Mouse (Mus musculus) hindbrain, embryonic 10.5 days (tissue): ENCODE data around the gene H1foo. TPM values are rescaled to one million over a fixed set of nuclear protein-coding genes. Genes with fewer than 3 reads are reported as not detected.

Source experiments
- DNase-seq: peaks from one replicate; pipeline ENCODE4 v3.0.0-alpha.2; 2017; ENCODE audit warnings: low spot score
- H3K27ac ChIP-seq: fragments of 300-500 bp; sonication (generic); 2 replicates; pipeline ENCODE4 v1.5.1; 2016; ENCODE audit warnings: mild to moderate bottlenecking, moderate library complexity
- H3K27me3 ChIP-seq: fragments of 300-500 bp; sonication (generic); 2 replicates; pipeline ENCODE4 v1.6.1; 2016; ENCODE audit warnings: mild to moderate bottlenecking; ENCODE audit not compliant: poor library complexity, insufficient read depth, severe bottlenecking
- H3K36me3 ChIP-seq: fragments of 300-500 bp; sonication (generic); 2 replicates; pipeline ENCODE4 v1.6.1; 2016; ENCODE audit warnings: mild to moderate bottlenecking, moderate library complexity
- H3K4me1 ChIP-seq: fragments of 300-500 bp; sonication (generic); replicated peaks from 2 replicates; pipeline ENCODE4 v1.6.1; 2016; ENCODE audit warnings: mild to moderate bottlenecking
- H3K4me3 ChIP-seq: fragments of 300-500 bp; sonication (generic); 2 replicates; pipeline ENCODE4 v1.5.1; 2016; ENCODE audit warnings: mild to moderate bottlenecking, moderate library complexity
- H3K9me3 ChIP-seq: fragments of 300-500 bp; sonication (generic); 2 replicates; pipeline ENCODE4 v1.6.1; 2016; ENCODE audit warnings: mild to moderate bottlenecking, moderate library complexity
- WGBS: fragments of 180-500 bp; shearing (Covaris S2); methylation state at CpG from one replicate; pipeline ENCODE4 v1.1.7; 2016; 5-methylcytosine and 5-hydroxymethylcytosine counted together
- polyA plus RNA-seq: library from polyadenylated mRNA; unstranded; fragments of >200 nt; fragmentation: Nextera tagmentation; extraction: Ambion mirVana; gene quantifications from 2 replicates; pipeline ENCODE4 v1.2.1, GENCODE M21; 2016

The H1foo gene
- polyA plus RNA-seq, 1 experiment from 2014 or later = not detected

GRCm38 (mm10) chr6:115956922-115957601 is 12.3 kb downstream of the H1foo start:
- Histone ChIP-seq H3K27me3 (no peaks in the 10 kb centered on the region), H3K4me3 (no peak overlapping the region), H3K4me1 (peaks cover 59% of the 10 kb centered on the region), H3K9me3 (no peaks in the 10 kb centered on the region), H3K27ac (peak overlapping the region; percentile 78), H3K36me3 (peaks cover 3% of the 10 kb centered on the region; the same call in 1 of the 2 replicates)
- WGBS = 48% methylated on average over 16 of the region's 16 CpGs
- DNase-seq = peak; percentile 53

DNA sequence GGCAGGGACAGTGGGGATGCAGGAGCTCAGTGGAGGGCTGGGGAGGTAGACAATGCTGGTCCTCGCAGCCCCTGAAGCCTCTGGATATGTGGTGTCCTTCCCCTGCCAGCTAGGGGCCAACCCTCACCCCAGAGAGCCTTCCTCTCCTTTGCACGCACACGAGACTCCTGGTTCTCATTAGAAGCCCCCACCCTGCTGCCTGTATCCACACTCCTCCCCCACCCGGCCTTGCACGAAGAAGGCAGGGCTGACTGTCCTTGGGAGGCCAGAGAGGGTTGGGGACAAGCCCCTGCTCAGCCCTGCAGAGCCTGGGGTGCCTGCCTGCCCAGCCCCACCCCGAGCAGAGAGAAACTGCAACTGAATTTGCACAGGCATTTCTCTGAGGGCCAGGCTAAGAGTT is 12.9 kb downstream of the H1foo start:
- H3K36me3 ChIP-seq = peaks cover 3% of the 10 kb centered on the region; the same call in 1 of the 2 replicates
- no peak overlapping the region for H3K4me3 ChIP-seq
- H3K27me3 ChIP-seq = no peaks in the 10 kb centered on the region
- no peaks in the 10 kb centered on the region for H3K9me3 ChIP-seq
- peak; percentile 22 for DNase-seq
- H3K4me1 ChIP-seq = peaks cover 65% of the 10 kb centered on the region
- WGBS = 38% methylated on average over 6 of the region's 6 CpGs
- peak overlapping the region; percentile 78 for H3K27ac ChIP-seq

DNA sequence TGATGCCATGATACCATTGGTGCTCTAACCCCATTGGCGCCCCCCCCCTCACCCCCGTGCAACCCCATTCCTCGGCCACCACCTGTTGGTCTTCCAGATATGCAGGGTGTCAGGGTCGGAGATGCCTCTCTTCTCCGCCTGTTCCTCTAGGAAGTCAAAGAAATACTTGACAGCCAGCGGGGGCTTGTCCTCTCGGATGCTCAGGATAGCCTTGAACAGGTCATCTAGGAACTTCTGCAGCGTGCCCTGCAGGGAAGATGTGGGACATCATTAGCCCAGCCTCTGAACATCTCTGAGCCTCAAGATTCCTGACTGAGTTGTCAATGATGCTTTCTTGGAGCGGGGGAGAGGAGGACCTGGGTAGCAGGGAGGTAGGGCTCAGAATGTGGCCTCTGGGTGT is 13.7 kb downstream of the H1foo start:
- 0 out of 2 replicates have a peak, but pooled peaks cover 4% of the 10 kb centered on the region for H3K27me3 ChIP-seq
- no peak for DNase-seq
- H3K9me3 ChIP-seq = no peaks in the 10 kb centered on the region
- H3K27ac ChIP-seq = peak overlapping the region; percentile 43; the same call in 1 of the 2 replicates
- WGBS = 89% methylated on average over 9 of the region's 9 CpGs
- H3K36me3 ChIP-seq = peaks cover 3% of the 10 kb centered on the region; the same call in 1 of the 2 replicates
- peaks cover 68% of the 10 kb centered on the region for H3K4me1 ChIP-seq
- no peak overlapping the region for H3K4me3 ChIP-seq

DNA sequence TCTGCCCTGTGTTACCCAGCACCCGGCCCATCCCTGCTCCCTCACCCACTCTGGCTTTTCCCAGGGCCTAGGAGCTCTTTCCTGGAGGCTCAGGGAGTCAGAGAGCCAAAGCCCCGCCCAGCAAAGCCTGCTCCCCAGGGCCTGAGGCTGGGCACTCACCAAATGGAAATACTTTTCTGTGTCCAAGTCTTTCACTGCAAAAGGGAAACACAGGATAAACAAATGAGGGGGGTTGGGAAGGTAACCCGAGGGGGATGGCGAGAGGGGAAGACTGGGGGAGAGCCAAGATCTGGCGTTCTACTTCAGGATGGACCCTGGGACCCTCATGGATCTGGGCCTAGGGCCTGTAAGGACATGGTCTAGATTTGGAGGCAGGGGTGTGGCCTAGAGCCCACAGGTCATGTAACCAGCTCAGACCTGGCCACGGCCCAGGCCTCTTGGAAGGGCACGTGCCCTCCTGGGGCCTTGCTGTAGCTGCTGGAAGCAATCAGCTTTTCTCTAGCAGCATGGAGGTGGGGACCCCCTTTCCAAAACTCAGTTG is 14.5 kb downstream of the H1foo start:
- WGBS = 78% methylated on average over 7 of the region's 7 CpGs
- peaks cover 68% of the 10 kb centered on the region for H3K4me1 ChIP-seq
- peaks cover 3% of the 10 kb centered on the region; the same call in 1 of the 2 replicates for H3K36me3 ChIP-seq
- H3K27ac ChIP-seq = peak overlapping the region; percentile 3; the same call in 1 of the 2 replicates
- no peaks in the 10 kb centered on the region for H3K9me3 ChIP-seq
- H3K27me3 ChIP-seq = peaks cover 11% of the 10 kb centered on the region; the same call in 1 of the 2 replicates
- DNase-seq = no peak
- H3K4me3 ChIP-seq = no peak overlapping the region

DNA sequence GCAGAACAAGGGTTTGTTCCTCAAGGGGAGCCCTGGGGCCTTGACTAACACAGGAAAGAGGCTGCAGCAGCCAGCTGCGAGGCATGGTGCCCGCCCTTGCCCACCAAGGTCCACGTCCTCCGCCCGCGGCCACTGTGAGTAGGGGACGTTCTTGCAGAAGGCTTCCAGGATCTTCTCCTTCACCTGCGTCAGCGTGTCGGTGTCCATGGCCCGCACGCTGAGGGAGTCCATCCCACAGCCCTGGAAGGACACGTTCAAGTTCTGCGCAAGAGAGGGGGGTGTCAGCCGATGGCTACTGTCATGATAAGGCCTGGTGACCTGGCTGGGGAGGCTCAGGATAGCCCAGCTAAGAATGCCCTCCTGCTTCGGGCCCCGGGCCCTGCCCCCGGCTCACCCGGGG is 15.6 kb downstream of the H1foo start:
- H3K9me3 ChIP-seq = no peaks in the 10 kb centered on the region
- 87% methylated on average over 19 of the region's 19 CpGs for WGBS
- H3K27ac ChIP-seq = no peak overlapping the region; the same call in 1 of the 2 replicates
- peaks cover 3% of the 10 kb centered on the region; the same call in 1 of the 2 replicates for H3K36me3 ChIP-seq
- no peak for DNase-seq
- peaks cover 62% of the 10 kb centered on the region for H3K4me1 ChIP-seq
- H3K27me3 ChIP-seq = peaks cover 11% of the 10 kb centered on the region; the same call in 1 of the 2 replicates
- no peak overlapping the region for H3K4me3 ChIP-seq

GRCm38 (mm10) chr6:115961743-115962142 is 17.0 kb downstream of the H1foo start:
- H3K4me1 ChIP-seq = peaks cover 57% of the 10 kb centered on the region
- peaks cover 7% of the 10 kb centered on the region; the same call in 1 of the 2 replicates for H3K36me3 ChIP-seq
- WGBS = 81% methylated on average over 3 of the region's 3 CpGs
- no peak overlapping the region for H3K4me3 ChIP-seq
- H3K9me3 ChIP-seq = no peaks in the 10 kb centered on the region
- DNase-seq = no peak
- no peak overlapping the region for H3K27ac ChIP-seq
- peaks cover 11% of the 10 kb centered on the region; the same call in 1 of the 2 replicates for H3K27me3 ChIP-seq

DNA sequence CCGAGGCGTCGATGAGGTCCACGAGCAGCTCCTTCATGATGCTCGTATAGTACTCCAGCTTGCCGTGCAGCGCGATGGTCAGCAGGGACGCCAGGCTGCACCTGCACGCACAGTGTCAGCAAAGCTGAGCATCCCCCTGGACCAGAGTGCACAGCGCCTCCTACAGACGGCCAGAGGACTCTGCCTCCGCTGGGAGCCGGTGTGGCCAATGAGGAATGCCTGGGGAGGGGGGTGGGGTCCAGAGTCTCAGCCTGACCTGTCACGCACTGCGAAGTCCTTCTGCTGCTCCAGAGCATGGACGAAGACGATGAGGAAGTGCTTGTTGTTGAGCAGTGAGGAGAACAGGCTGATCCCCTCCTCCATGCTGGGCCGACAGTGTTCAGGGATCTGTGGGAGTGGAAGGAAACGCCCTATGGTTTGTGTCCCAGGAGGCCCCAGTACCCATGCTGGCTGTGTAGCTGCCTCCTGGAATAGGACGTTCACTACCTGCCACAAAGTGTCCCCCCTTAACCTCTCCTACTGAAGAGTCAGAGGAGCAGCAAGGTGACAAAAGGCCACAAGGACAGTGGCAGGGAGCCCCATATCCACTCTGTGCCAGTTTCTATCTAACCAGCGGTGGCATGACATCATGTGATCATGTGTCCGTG is 17.8 kb downstream of the H1foo start:
- Histone ChIP-seq H3K27ac (no peak overlapping the region), H3K4me1 (peaks cover 49% of the 10 kb centered on the region), H3K9me3 (no peaks in the 10 kb centered on the region), H3K4me3 (no peak overlapping the region), H3K27me3 (peaks cover 11% of the 10 kb centered on the region; the same call in 1 of the 2 replicates), H3K36me3 (peaks cover 7% of the 10 kb centered on the region; the same call in 1 of the 2 replicates)
- WGBS = 40% methylated on average over 23 of the region's 23 CpGs
- peak; percentile 50 for DNase-seq

- peaks cover 11% of the 10 kb centered on the region; the same call in 1 of the 2 replicates for H3K27me3 ChIP-seq
- no peak overlapping the region for H3K4me3 ChIP-seq
- 75% methylated on average over 9 of the region's 9 CpGs for WGBS
- H3K9me3 ChIP-seq = no peaks in the 10 kb centered on the region
- peaks cover 50% of the 10 kb centered on the region for H3K4me1 ChIP-seq
- peaks cover 7% of the 10 kb centered on the region; the same call in 1 of the 2 replicates for H3K36me3 ChIP-seq
- peak overlapping the region; percentile 23; the same call in 1 of the 2 replicates for H3K27ac ChIP-seq
- DNase-seq = no peak
Measured at GRCm38 (mm10) chr6:115963656-115964055, 18.9 kb downstream of the H1foo start.

DNA sequence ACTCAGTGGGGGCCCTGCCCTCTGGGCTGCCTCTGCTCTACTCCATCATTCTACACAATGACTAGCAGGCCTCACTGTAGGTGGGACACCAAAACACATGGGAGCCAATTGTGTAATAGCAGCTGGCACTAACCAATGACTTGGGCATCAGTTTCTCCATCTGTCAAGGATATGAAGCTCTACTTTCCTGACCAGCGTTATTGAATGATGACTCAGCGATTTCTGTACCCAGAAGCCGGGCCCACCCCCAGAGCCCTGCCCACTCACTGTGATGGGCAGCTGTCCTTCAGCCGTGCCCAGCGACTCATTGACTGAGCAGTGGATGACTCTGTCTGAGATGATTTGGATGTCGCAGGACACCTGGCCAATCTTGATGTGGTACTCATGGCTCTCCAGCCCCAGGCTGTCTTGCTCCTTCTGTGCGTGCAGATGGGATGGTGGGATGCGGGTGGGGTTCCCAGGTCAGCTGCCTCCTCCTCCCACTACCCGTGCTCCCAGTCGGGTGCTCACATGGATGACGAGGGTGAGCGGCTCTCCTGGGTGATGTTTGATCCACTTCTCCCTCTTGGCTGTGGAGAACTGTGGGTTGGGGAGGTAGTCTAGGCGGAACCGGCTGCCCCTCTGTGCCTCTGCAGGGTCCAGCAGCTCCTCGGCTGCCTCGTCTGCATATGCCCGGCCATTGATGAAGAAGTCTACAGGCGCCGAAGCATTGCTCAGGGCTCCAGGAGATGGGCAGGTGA is 21.7 kb downstream of the H1foo start:
- Histone ChIP-seq H3K4me3 (no peak overlapping the region), H3K27me3 (peaks cover 11% of the 10 kb centered on the region; the same call in 1 of the 2 replicates), H3K27ac (no peak overlapping the region), H3K9me3 (no peaks in the 10 kb centered on the region), H3K4me1 (peaks cover 45% of the 10 kb centered on the region), H3K36me3 (0 out of 2 replicates have a peak, but pooled peaks cover 4% of the 10 kb centered on the region)
- no peak for DNase-seq
- WGBS = 93% methylated on average over 19 of the region's 19 CpGs

DNA sequence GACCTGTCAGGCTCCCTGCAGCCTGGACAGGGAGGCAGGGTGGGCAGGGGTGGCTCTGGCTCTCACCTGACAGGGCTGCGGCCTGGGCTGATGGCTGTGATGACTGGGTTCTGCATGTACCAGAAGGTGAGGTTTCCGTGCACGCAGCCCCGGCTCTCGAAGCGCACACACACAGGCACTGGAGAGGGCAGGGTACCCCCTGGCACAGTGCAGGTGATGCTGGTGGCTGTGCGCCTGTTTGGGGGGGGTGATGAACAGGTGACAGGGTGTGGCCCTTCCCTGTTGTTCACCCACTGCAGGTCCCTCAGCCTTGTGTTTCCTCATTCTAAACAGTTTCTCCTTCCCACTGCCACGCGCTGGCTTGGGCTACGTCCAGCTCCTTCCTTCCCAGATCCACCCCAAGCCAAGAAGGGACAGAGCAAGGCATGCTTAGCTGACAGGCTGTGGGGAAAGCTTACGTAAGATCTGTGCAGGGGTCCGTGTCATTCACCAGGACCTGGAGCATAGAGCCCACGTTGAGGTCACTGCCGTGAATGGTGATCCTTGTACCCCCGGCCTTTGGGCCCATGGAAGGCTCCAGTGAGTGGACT is 22.6 kb downstream of the H1foo start:
- 0 out of 2 replicates have a peak, but pooled peaks cover 4% of the 10 kb centered on the region for H3K36me3 ChIP-seq
- H3K4me3 ChIP-seq = no peak overlapping the region
- DNase-seq = no peak
- H3K4me1 ChIP-seq = peaks cover 52% of the 10 kb centered on the region
- peaks cover 11% of the 10 kb centered on the region; the same call in 1 of the 2 replicates for H3K27me3 ChIP-seq
- 0 out of 2 replicates have a peak overlapping the region, but pooled peaks have one; percentile 57 for H3K27ac ChIP-seq
- WGBS = 90% methylated on average over 15 of the region's 15 CpGs
- no peaks in the 10 kb centered on the region for H3K9me3 ChIP-seq

- Histone ChIP-seq H3K27ac (peak overlapping the region; percentile 57), H3K36me3 (0 out of 2 replicates have a peak, but pooled peaks cover 4% of the 10 kb centered on the region), H3K27me3 (peaks cover 10% of the 10 kb centered on the region; the same call in 1 of the 2 replicates), H3K4me1 (peaks cover 50% of the 10 kb centered on the region), H3K9me3 (no peaks in the 10 kb centered on the region), H3K4me3 (no peak overlapping the region)
- DNase-seq = no peak
- WGBS = 82% methylated on average over 5 of the region's 5 CpGs
Measured at GRCm38 (mm10) chr6:115968086-115968485, 23.3 kb downstream of the H1foo start.

- Histone ChIP-seq H3K36me3 (0 out of 2 replicates have a peak, but pooled peaks cover 4% of the 10 kb centered on the region), H3K9me3 (no peaks in the 10 kb centered on the region), H3K27ac (peak overlapping the region; percentile 57), H3K4me3 (no peak overlapping the region), H3K4me1 (peaks cover 47% of the 10 kb centered on the region), H3K27me3 (peaks cover 5% of the 10 kb centered on the region; the same call in 1 of the 2 replicates)
- DNase-seq = no peak
- 70% methylated on average over 6 of the region's 6 CpGs for WGBS
Measured at GRCm38 (mm10) chr6:115968700-115969099, 24.0 kb downstream of the H1foo start.
